Mouse (Mus musculus) urinary bladder, postnatal 36 days (tissue): ENCODE results near the gene Gm49380.

ENCODE experiments used
- DNase-seq, 2 experiments: peaks; one replicate each; pipeline ENCODE4 v3.0.0; 2022; ENCODE audit warnings: low spot score in 2 of 2, mixed read lengths in 1 of 2

Gm49380 gene

GRCm38 (mm10) chr9:44047571-44048490 lies 65.5 kb downstream of the Gm49380 start:
- DNase-seq: no peak

GRCm38 (mm10) chr9:44047071-44047470 lies 66.2 kb downstream of the Gm49380 start:
- DNase-seq: no peak

DNA sequence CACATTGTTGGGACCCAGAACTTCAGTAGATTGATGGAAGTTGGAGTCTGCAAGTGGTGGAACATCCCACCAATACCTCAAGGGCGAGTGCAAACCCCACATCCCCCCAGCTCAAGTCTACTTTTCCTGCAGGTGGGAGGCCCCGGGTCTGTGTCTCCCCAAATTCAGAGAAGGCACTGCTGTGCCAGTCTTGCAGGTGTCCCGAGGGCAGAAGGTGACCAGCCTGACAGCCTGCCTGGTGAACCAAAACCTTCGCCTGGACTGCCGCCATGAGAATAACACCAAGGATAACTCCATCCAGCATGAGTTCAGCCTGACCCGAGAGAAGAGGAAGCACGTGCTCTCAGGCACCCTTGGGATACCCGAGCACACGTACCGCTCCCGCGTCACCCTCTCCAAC lies 66.9 kb downstream of the Gm49380 start:
- no peak for DNase-seq

DNA sequence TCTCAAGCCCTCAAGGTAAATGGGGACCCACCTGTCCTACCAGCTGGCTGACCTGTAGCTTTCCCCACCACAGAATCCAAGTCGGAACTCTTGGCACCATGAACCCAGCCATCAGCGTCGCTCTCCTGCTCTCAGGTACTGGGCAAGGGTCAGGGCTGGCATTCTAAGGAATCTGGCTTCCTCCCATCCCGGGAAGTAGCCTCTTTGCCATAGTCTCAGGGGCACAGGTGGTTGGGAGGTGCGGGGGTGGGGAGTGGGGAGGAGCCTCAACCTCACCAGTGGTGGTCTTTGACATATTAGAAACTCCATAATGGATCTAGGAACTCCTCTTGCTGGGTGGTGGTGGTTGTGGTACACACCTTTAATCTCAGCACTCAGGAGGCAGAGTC lies 67.4 kb downstream of the Gm49380 start:
- no peak for DNase-seq

- no peak for DNase-seq
Measured at GRCm38 (mm10) chr9:44045158-44045883, 68.0 kb downstream of the Gm49380 start.

GRCm38 (mm10) chr9:44044426-44045157 lies 68.7 kb downstream of the Gm49380 start:
- DNase-seq: no peak

- no peak for DNase-seq
Measured at GRCm38 (mm10) chr9:44043708-44044425, 69.4 kb downstream of the Gm49380 start.

GRCm38 (mm10) chr9:44042836-44043707 lies 70.2 kb downstream of the Gm49380 start, which contains the start of gene Thy1:
Gene Thy1, plus strand, starts transcription at chr9:44043384.
- DNase-seq: peak in 1 of 2 experiments; percentile 29

DNA sequence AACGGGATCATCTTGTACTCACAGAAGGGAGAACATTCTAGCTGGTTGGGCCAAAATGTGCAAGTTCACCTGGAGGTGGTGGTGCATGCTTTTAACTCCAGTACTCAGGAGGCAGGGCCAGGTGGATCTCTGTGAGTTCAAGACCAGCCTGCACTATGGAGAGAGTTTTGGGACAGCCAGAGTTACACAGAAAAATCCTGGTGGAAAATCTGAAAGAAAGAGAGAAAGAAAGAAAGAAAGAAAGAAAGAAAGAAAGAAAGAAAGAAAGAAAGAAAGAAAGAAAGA lies 71.0 kb downstream of the Gm49380 start:
- no peak for DNase-seq

DNA sequence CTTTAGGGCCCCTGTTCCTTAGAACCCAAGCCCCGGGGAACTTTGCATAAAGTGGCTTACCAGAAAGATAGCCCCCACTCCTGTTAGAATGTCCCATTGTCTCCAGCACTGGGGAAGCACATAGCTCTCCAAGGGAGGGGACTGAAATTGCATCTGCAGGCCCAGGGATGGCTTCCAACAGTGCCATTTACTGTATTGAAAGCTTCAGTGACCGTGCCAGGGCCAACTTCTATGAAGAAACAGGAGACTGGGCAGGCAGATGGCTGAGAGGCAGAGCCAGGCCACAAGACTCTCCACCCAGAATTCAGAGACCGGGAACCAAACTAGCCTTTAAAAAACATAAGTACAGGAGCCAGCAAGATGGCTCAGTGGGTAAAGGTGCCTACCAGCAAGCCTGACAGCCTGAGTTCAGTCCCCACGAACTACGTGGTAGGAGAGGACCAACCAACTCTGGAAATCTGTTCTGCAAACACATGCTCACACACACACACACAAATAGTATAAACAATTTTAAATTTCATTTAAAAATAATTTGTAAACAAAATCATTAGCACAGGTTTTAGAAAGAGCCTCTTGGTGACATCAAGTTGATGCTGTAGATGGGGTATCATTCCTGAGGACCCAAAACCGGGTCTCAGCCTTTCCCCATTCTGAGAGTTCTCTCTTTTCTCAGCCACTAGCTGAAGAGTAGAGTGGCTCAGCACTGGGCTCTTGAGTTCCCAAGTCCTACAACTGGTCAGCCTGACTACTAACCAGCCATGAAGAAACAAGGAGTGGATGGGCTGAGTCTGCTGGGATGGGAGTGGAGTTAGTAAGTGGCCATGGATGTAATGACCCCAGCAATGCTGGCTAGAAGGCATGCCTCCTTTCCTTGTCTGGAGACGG lies 71.5 kb downstream of the Gm49380 start:
- peak in 1 of 2 experiments; percentile 21 for DNase-seq

DNA sequence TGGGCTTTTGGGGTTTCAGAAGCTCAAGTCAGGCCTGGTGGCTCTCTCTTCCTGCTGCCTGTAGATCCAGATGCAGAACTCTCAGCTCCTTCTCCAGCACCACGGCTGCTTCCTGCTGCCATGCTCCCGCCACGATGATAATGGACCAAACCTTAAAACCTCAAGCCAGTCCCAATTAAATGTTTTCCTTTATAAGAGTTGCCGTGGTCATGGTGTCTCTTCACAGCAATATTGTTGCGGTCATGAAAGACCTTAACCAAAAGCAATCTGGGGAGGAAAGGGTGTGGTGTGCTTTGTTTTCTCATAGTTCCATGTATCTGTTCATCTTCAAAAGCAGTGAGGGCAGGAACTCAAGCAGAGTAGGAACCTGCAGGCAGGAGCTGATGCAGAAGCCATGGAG lies 76.2 kb downstream of the Gm49380 start:
- no peak for DNase-seq

GRCm38 (mm10) chr9:44033957-44034727 lies 79.2 kb downstream of the Gm49380 start:
- no peak for DNase-seq

DNA sequence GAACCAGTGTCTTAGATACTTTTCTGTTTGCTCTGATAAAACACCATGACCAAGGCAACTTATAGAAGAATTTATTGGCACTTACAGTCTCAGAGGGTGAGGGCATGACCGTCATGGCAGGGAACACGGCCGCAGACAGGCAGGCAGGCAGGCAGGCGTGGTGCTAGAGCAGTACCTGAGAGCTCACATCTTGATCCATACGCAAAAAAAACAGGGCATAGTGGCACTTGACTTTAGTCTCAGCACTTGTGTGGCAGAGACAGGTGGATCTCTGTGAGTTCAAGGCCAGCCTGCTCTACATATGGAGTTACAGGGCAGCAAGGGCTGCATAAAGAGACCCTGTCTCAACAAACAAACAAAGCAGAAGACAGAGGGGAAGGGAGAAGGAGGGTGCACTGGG lies 80.0 kb downstream of the Gm49380 start:
- DNase-seq: no peak

- no peak for DNase-seq
Measured at GRCm38 (mm10) chr9:44031946-44032345, 81.4 kb downstream of the Gm49380 start.

DNA sequence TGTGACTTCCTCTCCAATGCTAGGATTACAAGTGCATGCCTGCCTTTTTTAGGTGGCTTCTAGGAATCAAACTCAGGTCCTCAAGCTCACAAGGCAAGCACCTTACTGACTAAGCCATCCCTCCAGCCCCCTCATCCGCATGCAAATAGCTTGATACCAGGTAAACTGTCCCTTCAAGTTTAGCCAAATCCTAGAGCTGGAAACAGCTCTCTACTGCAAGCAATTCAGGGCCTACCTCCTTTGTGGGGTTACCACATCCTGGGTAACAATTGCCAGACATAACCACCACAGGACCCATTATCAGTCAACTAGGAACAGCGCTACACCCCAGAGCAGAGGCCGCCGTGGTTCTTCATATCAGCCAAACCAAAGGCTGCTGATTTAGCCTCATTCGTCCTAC lies 82.2 kb downstream of the Gm49380 start:
- DNase-seq: no peak

DNA sequence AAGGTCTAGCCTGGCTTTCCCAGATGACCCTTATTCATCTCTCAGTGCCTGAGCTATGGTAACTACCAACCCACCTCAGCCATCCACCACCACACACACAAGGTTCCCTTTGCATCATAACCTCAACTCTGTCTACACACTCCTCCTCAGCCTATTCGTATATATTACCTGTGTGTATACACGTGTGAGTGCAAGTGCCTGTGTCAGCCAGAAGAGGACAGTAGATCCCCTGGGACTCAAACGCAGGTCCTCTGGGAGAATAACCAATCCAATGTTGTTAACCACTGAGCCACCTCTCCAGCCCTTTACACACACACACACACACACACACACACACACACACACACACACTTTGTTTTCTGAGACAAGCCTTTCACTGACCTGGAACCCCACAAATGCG lies 82.7 kb downstream of the Gm49380 start:
- DNase-seq: no peak

GRCm38 (mm10) chr9:44029580-44030236 lies 83.6 kb downstream of the Gm49380 start:
- no peak for DNase-seq

GRCm38 (mm10) chr9:44024096-44024495 lies 89.2 kb downstream of the Gm49380 start:
- DNase-seq: no peak
